Mouse (Mus musculus) spleen, postnatal 4 days (tissue): ENCODE measurements around the gene Tmc1.

ENCODE experiments used
- DNase-seq, 2 experiments: peaks; one replicate each; pipeline ENCODE4 v3.0.0; 2022; ENCODE audit warnings: low spot score in 2 of 2

Tmc1 gene

DNA sequence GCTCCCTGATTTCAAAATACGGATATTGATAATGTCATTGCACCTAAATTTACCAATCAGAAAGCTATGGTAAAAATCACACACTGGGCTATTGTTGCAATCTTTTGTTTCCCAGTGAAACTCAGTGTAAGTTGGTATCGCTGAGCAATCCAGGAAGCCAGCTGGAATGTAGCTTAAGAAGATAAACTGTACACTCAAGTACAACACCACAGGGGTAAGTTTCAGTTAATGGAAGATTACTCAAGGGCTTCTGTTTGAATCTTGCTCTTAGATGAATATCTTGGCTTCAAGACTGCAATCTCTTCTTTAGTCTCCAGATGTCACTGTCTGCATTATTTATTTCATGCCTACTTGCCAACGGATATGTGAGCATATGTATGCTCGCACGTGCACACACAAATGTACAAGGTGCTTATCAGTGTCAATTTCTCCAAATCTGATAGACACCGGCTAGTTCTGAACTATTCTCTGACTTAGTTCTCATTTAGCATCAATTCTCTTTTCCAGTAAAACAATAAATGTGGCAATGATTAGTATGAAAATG is 156.4 kb downstream of the Tmc1 start:
- no peak for DNase-seq

DNA sequence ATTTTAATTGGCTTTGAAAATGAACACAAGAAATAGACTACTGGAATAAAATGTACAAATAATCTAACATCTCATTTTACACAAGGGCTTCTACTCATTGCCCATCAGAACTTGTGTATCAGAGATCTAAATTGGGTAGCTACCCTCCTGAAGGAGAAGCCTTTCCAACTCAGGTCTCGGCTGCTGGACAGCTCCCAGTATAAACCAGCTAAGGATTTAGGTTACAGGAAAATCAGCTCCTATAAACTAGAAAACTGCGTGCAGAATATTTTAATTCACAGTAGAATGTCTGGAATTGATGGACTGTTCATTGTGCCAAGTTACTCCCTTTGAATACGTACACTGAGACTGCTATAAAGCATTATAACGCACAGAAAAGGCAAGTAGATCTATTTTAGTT is 158.0 kb downstream of the Tmc1 start:
- DNase-seq = no peak

DNA sequence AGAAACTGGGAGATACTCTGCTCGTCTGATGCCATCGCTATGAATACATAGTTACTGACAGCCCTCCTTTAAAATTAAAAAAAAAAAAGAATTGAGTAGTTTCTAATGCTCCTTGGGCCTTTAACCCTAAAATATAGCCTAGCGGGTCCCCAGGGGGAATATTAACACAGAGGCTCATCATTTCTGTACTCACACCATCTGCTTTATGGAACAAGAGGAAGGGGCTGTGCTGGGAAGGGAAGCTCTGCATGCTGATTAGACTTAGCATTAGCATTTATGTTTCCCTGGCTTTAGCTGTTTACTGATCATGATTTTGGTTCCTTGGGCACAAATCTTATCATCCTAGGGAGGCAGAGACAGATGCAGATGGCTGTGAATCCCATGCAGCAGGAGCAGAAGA is 159.0 kb downstream of the Tmc1 start:
- no peak for DNase-seq

DNA sequence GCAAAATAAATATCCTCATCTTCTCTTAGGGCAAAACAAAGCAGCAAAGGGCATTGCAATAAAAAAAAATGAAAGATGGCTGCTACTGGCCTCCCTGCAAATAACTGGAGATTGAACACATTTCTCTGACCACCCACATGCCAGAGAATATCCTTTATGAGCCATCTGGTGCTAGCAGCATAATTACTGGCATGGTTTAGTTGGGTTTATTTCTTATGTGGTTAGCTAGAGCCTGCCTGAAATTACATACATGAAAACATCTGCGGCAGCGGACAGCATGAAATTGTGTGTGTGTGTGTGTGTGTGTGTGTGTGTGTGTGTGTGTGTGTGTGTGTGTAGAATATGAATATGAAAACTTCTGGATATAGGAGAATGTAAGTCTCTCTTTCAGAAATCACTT is 161.2 kb downstream of the Tmc1 start:
- DNase-seq = no peak

DNA sequence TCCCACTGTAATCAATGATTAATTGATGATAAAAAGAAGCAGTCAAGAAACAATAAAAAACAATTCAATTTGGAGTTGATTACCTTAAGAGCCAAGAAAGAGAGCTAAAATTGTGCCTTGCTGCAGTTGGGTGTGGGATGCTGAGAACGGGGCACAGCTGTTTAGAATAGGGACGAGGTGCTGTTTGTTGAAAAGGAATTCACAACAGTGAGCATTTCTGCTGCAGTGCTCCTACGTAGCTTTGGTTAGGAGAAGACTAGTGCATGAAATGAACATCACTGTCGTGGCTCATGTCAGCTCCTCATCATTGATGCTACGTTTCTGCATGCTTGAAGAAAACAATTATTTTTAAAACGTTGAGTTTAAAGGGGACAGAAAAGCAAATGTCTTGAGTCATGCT is 166.7 kb downstream of the Tmc1 start:
- no peak for DNase-seq

DNA sequence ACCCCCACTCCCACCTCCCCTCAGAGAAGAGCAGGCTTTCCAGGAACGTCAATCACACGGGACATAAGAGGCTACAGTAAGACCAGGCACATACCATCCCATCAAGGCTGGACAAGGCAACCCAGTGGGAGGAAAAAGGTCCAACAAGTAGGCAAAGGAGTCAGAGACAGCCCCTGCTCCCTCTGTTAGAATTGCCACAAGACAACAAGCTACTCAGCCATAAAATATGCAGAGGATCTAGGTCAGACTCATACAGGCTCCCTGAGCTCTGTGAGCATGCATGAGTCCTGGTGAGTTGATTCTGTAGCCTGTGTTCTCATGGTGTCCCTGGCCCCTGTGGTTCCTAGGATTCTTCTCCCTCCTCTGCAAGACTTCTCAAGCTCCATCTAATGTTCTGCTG is 178.3 kb downstream of the Tmc1 start:
- DNase-seq = no peak

DNA sequence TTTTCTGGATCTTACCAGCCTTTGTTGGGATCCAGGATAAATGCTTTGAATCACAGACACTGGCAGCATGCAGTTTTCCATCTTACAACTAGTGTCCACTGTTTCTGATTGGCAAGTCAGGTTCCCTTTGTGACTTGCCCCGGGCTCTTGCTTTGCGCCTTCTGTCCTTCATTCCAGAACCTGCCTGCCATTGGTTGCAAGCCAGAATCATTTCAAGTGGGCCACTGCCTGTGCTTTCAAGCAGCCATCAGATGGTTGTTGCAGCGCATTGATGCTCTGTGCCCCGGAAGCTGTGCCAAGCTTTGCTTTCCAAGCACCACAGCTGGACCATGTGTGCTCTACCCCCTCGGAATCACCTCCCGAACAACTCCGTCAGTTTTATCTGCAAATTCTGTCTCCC is 180.1 kb downstream of the Tmc1 start:
- DNase-seq = no peak

DNA sequence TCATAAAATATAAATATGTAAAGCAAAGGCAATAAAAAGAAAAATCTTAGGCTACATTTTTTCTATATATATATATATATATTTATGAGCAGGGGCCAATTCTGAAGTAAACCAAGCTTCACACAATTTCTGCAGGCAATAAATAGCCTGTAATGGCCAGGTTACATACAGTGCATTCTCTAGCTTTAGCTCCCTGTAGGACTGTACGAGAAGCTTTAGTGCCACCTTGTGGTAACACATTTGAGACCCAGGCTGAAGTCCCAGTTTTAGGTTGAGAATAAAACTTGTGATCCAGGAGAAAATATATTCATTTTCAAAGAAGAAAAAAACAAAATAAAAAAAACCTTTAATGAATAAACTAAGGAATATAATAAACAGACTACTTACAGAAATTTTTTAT is 189.8 kb downstream of the Tmc1 start:
- DNase-seq = no peak

DNA sequence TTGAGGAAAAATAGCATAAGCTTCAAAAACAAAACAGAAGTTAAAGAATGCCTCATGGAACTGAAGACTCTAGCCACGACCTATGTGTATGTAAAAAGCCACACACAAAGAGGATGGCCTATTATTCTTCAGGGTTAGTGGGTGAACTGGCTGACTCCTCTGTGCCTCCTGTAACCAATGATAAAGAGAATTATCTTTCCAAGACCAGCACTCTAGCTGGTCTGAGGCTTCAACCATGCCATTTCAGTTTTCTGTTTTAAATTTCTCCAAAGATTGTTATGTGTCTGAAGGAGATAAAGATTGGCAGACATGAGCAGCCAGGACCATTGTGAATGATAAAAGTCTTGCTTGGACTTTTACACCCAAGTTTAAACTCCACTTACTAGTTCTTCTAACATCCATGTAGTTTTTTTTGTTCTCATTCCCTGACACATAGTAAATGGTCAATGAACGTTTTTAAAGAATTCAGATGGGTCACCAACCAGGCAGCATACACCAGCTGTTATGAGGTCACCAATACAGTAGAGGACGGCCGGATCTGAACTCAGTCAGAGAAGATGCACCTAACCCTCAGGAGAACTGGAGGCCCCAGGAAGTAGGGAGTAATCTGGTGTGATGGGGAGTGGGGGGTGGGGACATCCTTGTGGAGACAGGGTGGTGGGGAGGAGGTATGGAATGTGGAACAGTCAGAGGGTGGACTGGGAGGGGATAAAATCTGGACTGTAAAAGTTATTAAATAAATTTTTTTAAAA is 192.2 kb downstream of the Tmc1 start:
- DNase-seq = no peak

DNA sequence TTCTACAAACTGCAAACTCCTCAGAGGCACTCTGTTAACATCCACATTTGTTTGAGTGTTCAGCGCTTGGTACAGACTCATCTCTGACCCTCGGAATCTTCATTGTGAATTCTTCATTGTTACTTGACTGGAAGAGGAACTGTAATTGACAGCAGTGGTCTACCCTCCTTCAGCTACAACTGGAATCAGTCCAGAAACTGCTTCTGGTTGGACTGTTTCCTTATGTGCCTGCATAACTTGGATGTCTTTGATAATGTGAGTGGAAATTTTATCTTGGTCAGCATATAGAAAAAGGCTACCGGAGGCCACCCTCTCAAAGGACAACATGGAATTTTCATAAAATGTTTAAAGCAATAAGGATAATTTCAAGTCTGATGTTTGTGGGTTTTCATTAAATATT is 192.9 kb downstream of the Tmc1 start:
- DNase-seq = no peak

DNA sequence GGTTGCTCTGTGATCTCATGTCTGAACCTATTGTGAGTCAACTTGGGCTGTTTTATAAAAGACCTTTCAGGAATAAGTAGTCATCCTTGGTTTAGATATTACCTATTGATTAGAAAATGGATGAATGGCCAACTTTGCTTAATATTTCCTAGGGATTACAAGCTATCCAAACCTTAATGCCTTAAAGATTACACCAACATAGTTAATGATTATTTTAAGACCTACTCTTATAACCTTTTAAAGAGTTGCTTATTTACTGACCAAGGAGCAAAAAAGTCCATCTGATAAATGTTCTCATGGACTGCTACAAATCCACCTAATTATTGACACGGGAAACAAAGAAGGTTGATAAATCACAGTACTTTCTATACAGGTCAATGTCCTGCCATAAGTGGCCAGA is 209.4 kb downstream of the Tmc1 start:
- no peak for DNase-seq
